Mouse (Mus musculus): Measurements from ENCODE around the gene Fam228b.
A peak's percentile ranks its signal among the peaks of the same experiment; 100 is the strongest.
"Not testable (repeated sequence)": the region's sequence is repeated elsewhere in the genome, so short reads cannot be mapped to it uniquely, and the experiment has no call there.

The Fam228b gene

DNA sequence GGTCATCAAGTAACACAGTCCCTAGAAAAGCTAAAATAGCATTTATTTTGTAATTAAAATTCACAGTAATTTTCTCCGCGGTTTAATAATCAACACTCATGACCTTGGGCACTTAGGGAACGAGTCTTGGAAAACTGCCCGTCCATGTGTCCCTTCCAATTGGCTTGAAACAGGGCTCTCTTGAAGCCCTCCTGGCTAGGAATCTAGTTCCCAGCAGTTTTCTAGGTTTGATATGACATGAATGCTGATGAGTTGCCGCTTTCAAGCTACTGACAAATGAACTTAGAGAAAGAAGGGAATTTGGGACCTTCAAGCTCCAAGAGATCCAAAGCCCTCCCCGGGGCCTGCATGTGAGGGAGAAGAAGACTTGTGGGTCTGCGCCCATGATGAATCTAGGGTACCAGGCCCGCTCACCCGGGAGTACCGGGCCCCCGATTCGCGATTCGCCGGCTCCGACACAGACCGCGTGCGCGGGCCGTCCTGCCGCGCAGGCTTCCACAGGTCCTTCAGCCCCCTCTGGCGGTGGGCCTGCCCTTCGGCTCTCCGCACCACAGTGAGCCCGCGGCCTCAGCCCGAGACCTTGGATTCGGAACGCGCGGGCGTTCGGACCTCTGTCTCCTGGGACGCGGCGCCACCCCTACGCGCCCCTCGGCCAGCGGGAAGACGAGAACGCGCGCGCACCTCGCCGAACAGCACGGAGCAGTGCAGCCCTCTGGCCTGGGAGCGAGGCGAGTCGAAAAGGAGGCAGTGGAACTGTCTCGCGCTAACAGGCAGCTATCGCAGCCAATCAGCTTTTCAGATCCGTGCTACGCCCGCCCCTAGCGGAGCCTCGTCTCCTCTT, at the start of gene Fam228b, which contains the start of gene Pfn4:
Fam228b (minus strand) TSS at position 776 of the 841 bp plus-strand sequence.
Pfn4 (plus strand) TSS at position 531 of the 841 bp plus-strand sequence.
- DNase-seq: peak; percentile 98

DNA sequence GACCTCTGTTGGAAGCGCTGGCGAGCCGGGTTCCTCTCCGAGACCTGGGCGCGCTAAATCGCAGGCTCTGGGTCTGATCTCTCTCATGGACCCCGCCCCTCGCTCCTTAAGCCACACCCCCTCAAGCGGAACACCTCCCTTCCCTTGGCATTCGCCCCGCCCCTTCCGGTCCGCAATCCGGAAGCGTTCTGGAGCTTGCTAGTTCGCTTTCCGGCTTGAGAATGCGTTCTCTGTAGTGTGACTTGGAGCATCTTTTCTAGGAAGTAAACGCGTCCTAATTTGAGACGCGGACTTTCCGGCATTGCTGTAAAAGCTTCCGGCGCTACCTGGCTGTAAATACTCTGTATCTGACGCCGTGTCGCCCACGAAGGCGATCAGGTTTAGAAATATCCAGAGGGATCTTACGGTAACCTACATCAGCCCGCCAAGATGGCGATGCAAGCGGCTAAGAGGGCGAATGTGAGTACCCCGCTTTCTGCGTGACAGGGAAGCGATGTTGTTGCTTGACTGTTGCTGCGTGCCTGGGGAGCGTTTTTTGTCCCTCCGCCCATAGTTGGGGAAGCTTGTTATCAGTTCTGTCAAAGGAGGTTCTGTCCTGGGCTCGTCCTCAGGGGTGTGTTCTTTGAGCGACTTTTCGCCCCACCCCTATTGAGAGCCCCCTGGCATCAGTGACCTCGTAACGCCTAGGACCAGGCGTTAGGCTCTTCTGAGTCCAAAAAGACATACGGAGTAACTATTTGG, 48.5 kb upstream of the Fam228b start, which contains the start of gene Sf3b6:
Sf3b6 (plus strand) TSS at position 184 of the 741 bp plus-strand sequence.
- DNase-seq: peak; percentile 100

DNA sequence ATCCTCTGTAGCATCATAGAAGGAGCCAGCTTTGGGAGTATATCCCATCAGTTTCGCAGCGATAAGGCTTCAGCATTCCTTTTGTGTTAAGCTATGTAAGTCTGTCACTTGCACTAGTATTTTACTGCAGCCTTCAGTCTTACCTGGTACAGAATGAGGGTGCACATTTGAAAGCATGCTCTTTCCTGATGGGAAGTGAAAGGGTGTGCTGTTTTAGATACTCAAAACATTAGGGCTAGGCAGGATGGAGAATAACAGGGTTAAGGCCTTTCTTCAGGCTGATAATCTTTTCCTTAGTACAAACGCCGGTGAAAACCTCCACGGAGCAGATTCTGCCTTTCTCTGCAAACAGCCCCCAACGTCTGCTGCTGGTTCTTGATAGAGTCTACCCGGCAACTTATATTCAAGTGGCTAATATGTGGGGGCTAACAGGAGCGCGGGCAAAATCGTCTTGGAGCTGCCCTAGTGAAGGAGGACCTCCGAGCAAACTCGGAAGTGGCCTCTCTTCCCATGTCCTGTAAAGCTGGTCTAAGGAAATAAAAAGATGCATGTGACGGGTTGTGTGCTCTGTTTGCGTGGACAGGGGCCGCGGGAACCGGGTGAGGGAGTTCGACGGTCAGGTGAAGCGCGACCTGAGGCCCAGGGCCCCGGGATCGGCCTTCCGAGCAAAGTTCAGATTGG, 47.8 kb upstream of the Fam228b start:
- DNase-seq: no peak

DNA sequence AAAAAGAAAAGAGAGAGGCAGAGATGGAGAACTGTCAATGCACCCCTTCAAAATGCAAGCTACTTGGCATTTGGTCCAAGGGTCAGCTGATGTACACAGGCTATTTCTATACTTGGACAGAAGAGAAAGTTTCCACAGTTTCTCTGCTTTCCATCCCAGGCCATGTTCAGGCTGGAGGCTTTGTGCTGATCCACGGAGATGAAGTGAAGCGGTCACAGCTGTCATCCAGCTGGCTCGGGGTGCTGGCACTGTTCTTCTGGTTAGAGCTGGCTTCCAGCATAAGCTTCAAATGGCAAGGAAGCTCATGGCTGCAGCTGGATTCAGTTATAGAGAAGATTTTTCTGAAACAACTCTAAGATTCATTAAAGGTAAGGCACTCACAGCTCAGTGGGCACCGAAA, 44.6 kb upstream of the Fam228b start:
- DNase-seq: no peak

DNA sequence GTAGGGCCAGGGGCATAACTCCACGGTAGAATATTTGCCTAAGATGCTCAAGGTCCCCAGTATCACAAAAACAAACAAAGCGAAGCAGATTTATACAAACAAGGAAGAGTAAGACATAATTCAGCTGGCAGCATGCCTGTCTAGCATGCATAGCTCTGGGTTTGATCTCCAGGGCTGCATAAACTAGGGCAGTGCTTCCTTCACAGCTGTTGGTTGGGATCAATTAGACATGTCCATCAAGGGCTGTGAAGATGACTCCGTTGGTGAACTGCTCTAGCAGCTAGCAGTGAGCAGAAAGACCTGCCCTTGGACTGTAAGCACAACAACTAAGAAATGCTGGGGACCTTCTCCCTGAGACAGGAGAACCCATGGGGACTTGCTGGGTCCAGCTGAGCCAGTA, 42.6 kb upstream of the Fam228b start:
- no peak for DNase-seq

DNA sequence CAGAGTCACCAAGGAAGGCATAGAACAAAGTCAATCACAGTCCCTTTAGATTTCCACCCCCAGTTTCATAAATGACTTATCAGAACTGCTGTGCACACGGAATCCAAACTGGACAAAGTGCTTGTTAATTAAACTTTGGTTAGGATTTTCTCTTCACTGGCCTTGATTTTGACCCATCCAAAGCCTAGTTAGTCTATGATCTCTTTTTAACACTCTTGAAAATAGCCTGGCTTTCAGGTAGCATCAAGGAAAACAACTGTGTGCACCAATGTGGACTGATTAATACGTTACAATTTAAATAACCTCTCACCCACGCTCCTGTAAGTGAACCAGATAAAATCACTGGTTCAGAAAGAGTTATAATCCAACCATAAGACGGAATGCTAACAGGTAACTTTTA, 42.0 kb upstream of the Fam228b start:
- no peak for DNase-seq

DNA sequence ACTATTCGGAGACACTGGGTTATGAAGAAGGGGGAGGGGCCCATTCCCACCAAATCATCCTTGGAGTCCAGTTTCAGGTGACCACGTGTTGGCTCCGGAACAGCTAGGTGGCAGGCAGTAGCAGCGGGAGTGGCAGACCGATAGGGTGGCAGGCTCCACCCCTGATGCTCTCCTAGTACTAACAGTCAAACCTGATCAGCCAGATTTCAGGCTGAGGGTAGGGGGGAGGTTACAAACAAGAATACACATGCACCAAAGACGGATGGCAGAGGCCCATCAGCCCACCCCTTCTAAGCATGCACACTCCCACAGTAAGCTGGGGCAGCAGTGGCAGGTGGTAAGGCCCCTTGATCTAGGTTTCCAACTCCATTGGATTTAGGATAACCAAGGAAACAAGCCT, 28.4 kb upstream of the Fam228b start:
- DNase-seq: not testable (repeated sequence)

DNA sequence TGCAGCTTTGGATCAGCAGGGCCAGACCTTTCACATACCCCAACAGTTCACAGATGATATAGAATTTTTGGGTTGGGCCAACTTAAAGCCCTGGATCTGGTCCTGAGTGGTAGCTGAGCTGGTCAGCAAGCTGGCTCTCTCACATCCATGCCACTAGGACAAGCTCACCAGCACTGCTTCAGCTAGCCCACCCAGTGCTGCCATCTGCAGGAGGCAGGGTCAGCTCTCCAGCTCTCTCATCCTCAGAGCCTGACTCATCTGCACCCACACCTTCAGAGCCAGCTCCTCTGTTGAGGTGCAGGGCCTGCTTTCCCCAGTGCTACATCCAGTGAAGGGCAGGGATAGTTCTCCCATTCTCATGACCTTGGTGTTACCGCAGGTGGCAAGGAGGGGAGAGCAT, 24.7 kb upstream of the Fam228b start:
- peak; percentile 66 for DNase-seq

DNA sequence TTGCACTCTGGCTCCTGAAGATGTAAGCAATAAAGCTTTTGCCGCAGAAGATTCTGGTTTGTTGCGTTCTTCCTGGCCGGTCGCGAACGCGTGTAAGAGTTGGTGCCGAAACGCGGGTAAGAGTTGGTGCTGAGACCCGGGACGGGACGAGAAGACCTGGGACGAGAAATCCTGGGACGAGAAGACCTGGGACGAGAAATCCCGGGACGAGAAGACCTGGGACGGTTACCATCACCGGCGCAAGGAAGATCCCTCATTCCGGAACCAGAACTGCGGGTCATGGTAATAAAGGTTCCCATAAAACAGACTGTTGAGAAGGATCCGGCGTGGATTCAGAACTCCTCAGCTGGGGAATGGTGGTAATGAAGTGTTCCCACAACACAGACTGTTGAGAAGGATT, 19.1 kb upstream of the Fam228b start:
- not testable (repeated sequence) for DNase-seq

DNA sequence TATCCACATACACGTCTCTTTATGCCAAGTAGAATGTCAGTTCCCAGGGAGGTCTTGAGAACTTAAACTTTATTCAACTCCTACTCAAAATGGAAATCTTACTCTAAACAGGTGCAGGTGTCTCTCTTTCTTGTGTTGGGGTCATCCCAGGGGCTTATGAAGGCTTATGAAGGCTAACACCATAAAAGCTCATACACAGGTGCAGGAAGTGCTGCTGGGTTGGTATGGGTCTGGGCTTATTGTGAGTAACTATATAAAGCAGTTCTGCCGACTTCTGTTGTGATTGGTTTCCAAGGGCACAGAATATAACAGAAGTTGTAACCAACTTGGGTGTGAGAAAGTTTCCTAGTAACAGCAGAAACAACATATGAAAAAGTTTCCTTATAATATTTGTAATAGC, 15.4 kb upstream of the Fam228b start:
- no peak for DNase-seq

DNA sequence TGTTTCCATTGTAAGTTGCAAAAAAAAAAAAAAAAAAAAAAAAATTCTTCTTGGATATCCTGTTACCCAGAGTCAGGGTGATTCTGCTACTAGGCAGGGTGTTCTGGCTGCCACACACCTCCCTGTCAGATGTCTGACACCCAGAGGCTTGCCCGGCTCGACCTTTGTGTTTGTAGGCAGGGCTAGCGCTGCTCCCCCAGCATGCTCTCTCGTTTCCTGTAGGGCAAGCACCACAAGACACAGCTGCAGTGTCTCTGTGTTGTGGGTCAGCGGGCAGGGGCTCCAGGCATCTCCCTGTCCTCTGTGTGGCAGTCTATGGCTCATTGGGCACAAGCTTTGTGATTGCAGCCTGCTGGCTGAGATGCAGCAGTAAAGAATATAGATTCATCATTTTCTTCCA, 14.5 kb upstream of the Fam228b start:
- DNase-seq: peak; percentile 41

DNA sequence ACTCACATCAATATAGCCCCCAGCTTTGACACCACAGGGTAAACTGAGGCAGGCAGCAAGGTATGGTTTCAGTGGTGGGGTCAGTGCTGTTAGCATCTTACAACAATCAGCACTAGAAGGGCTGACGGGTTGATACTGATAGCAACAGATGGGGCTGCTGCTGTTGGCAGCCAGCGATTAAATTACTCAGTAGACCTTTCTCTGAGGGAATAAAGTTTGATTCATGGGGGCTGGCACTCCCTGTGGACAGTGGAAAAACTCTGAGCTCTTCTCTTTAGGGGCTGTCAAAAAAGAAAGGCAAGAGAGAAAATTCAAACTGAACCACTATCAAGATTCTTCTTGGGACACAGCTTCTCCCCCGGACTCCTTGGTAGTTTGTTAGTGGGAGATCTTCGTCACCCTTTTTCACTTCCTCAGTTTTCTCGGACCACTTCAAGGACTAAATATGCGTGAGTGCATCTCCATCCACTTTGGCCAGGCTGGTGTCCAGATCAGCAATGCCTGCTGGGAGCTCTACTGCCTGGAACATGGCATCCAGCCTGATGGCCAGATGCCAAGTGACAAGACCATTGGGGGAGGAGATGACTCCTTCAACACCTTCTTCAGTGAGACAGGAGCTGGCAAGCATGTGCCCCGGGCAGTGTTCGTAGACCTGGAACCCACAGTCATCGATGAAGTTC, 12.8 kb upstream of the Fam228b start:
- not testable (repeated sequence) for DNase-seq

DNA sequence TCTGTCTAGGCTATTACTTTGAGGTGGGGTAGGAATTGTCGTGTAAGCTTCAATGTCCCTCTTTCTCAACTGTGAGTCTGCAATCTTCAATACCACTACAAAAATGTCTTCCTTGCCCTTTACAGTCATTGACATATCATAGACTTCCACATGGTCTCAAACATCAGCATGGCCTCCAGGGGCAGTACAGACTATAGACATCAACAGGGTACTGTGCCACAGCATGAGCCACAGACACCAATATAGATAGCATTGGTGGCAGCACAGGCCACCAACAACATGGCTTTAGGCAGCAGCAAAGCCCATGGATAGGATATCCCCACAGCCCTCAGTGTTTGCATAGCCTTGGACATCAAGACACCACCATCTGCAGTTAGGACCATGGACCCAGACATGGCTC, 12.2 kb upstream of the Fam228b start:
- DNase-seq: peak; percentile 31

DNA sequence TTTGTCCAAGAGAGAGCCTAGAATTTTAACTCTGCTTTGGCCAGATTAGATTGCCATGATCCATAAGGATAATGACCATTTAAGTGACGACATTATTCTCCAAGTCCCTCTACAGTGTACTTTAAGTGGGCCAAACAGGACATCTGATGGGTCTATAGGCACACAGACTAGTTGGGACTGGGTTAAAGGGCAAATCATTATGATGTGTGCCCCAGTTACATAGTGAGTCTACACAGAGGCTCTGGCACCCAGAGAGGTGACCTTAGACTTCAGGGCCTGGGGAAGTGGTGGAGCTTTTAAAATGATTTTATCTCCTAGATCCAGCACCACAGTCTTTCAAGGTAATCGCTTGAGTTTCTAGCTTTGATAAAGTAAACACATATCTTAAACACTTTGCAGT, 11.2 kb upstream of the Fam228b start:
- DNase-seq: no peak

DNA sequence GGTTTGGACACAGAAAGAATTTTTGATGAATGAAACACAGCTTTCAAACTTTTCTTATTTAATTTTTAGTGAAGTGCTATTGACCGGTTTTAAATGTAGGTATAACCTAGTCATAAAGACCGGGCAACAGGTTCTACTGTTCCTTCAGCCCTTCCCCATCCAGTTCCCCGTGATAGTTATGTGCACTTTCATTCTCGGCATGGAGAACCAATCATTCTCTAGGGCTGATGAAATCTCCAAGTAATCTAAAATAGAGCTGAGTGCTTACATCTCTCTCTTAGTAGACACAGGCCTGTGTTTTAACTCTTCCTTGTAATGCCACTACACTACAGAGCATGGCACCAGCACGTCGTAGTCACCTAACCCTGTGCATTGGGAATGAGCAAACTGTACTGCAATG, 8.7 kb upstream of the Fam228b start:
- no peak for DNase-seq

DNA sequence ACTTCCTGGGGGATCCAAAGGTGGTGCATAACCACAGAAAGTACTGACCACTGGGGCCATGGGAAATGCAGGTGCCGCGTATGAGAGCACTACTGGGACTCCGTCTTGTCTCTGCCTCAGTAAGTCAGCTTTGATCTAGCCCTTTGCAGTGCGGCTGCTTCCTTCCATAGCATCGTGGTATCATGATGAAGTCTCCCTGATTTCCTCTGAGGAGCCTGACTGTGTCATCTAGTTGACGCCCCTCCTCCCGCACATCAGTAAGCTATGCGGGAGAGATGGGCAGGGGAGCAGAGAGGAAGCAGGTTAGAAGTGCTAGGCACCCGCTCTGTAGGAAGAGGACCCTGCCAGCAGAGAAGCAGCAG, 6.5 kb upstream of the Fam228b start:
- DNase-seq: peak; percentile 45

DNA sequence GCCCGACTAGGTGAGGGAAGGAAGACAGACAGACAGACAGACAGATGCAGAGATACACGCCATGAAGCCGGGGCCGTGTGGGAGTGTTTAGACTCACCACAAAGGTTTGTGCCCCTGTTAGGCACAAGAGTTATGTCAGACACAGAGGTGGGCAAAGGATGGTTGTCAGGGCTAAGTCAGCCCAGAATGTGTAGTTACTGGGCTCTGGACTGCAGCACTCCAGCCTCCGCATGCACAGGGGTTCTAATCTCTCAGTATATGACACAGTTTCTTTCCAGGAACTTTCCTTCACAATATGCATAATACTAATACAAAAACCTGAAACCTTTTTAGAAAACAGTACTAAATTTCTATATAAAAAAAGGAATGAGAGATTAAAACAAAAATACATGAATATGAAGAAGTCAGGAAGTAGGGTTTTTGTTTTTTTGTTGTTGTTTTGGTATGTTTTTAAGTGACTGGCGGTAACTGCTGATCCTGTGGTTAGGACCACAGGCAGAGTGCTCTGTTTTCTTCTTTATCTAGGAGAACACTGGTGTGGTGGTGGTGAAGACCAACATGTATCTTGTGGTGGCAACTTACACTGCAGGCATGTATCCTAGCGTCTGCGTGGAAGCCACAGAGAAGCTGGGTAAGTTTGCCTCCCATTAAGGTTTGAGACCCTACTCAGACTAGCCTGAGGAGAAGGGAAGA, 6.0 kb upstream of the Fam228b start:
- no peak for DNase-seq

DNA sequence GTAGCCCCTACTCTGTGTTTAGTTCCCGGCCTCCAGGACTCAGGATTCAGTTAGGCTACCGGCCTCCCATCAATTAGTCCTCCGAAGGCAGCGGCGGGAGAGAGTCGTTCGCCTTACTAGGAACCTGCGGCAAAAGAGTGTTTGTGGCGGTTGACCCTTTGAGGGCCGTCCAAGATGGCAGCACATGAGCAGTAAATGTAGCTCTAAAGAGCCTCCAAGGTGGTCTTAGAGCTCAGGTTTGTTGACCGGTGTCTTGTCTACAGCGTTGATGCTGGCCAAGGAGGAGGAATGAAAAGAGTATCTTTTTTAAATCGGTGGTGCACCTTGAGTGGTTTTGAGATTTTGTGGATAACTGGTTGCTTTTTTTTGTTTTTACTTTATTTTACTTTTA, 261 bp upstream of the Fam228b start:
- no peak for DNase-seq

DNA sequence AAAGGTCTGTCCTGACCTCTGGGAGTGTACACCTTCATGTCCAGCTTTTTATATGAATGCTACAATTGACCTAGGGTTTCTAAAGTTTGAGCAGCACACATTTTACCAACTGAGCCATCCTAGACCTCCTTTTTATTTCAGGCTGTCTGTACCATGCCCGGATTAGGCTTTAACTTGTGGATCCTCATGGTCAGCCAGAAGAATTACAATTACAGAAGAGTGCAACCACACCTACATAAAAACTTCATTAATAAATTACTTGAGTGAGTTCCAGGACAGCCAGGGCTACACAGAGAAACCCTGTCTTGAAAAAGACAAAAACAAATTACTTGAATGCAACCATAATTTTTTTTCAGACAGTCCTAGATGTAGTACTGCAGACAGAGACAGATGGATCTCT, 12.0 kb downstream of the Fam228b start:
- no peak for DNase-seq

DNA sequence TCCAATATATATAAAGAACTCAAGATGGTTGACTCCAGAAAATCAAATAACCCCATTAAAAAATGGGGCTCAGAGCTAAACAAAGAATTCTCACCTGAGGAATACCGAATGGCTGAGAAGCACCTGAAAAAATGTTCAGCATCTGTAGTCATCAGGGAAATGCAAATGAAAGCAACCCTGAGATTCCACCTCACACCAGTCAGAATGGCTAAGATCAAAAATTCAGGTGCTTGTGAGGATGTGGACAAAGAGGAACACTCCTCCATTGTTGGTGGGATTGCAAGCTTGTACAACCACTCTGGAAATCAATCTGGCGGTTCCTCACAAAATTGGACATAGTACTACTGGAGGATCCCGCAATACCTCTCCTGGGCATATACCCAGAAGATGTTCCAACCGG, 14.6 kb downstream of the Fam228b start:
- DNase-seq: not testable (repeated sequence)

DNA sequence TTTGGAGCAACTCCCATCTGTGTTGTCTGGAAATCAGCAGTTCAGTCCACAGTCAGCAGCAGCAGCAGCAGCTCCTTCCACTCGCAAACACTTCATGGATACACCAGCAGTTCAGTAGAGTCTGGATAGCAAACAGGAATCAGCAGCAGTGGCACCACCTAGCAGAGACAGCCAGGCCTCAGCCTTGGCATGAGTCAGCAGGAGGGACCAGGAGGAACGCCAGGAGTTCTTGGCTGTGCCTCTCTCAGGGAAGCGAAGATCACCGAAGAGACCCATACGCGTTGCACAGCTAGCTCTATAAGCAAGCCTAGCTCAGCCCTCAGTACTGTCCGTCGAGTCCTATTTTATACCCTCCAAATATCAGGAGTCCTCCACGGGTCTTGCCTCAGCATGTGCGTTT, 24.6 kb downstream of the Fam228b start:
- DNase-seq: no peak

DNA sequence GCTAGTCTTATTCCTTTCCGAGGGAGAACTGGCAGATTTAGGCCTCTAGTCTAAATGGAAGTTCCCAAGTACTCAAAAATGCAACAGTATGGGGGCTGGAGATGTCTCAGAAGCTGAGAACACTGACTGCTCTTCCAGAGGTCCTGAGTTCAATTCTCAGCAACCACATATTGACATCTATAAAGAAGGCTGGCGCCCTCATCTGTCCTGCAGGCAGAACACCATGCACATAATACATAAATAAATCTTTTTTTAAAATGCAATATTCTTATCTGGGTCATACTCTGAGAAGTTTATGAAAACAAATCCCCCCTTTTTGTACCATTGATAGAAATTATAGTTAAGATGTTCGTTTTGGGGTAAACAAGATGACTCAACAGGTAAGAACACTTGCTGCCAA, 26.9 kb downstream of the Fam228b start:
- peak; percentile 12 for DNase-seq
